Mouse (Mus musculus): ENCODE results near the gene Krt88. TPM values are rescaled to one million over a fixed set of nuclear protein-coding genes. Genes with fewer than 3 reads are reported as not detected.

The Krt88 gene
- polyA plus RNA-seq, 1 experiment, result not detected

GRCm38 (mm10) chr15:101418950-101419349 lies 28.6 kb upstream of the Krt88 start:
- H3K36me3 ChIP-seq (ENCODE audit: control insufficient read depth, insufficient read depth, low read length), result no peaks in the 10 kb centered on the region
- no peak for TF ChIP-seq CTCF (IDR thresholded peaks at IDR 0.05; ENCODE audit: extremely low read depth, insufficient read depth, insufficient read length, insufficient replicate concordance)
- no peak for TF ChIP-seq POLR2A (IDR thresholded peaks at IDR 0.05; ENCODE audit: low read depth, low read length)

DNA sequence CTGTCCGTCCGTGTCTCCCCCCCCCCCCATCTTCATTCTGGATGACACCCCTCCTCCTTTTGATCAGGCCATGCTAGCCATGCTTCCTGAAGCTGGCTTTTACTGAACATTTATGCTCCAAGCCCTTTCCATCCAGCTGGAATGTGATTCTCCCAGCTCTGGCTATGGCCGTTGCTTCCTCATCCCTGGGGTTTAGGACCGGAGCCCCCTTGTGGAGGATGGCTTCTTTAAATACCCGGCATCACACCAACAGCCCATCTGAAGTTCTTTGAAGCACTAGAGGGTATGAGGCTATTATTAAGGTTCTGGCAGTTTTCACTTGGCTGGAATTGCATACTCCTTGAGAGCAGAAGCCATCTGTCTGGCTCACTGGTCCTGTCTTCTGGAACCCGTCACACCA lies 26.6 kb upstream of the Krt88 start:
- H3K4me1 ChIP-seq (ENCODE audit: control insufficient read depth, insufficient read depth, insufficient read length), result no peaks in the 10 kb centered on the region
- TF ChIP-seq CTCF (IDR thresholded peaks at IDR 0.05; ENCODE audit: extremely low read depth, insufficient read depth, insufficient read length, insufficient replicate concordance) (no peak), POLR2A (IDR thresholded peaks at IDR 0.05; ENCODE audit: low read depth, low read length) (no peak)
- no peaks in the 10 kb centered on the region for H3K36me3 ChIP-seq (ENCODE audit: control insufficient read depth, insufficient read depth, low read length)
- H3K27me3 ChIP-seq (ENCODE audit: control insufficient read depth, insufficient read depth, low read length), result no peaks in the 10 kb centered on the region
- no peak overlapping the region for H3K4me3 ChIP-seq (ENCODE audit: extremely low read depth, insufficient read depth, insufficient read length)
- WGBS, result 80% methylated on average over 6 of the region's 6 CpGs
- H3K27ac ChIP-seq (ENCODE audit: insufficient read depth, low read length), result no peak overlapping the region
- no peak for DNase-seq (ENCODE audit: low read depth in 1 of 2, low spot score in 2 of 2)

More at GRCm38 (mm10) chr15:101418950-101419349, 28.6 kb upstream of the Krt88 start:
- DNase-seq (ENCODE audit: low read depth in 1 of 2, low spot score in 2 of 2), result no peak
- no peaks in the 10 kb centered on the region for H3K27me3 ChIP-seq (ENCODE audit: control insufficient read depth, insufficient read depth, low read length)
- no peak overlapping the region for H3K4me3 ChIP-seq (ENCODE audit: extremely low read depth, insufficient read depth, insufficient read length)
- 67% methylated on average over 4 of the region's 4 CpGs for WGBS
- H3K4me1 ChIP-seq (ENCODE audit: control insufficient read depth, insufficient read depth, insufficient read length), result no peaks in the 10 kb centered on the region
- H3K27ac ChIP-seq (ENCODE audit: insufficient read depth, low read length), result no peak overlapping the region

GRCm38 (mm10) chr15:101424914-101425313 lies 22.6 kb upstream of the Krt88 start:
- WGBS, result 28% methylated on average over 5 of the region's 5 CpGs
- Histone ChIP-seq H3K4me3 (ENCODE audit: extremely low read depth, insufficient read depth, insufficient read length) (no peak overlapping the region), H3K36me3 (ENCODE audit: control insufficient read depth, insufficient read depth, low read length) (no peaks in the 10 kb centered on the region), H3K27ac (ENCODE audit: insufficient read depth, low read length) (no peak overlapping the region), H3K4me1 (ENCODE audit: control insufficient read depth, insufficient read depth, insufficient read length) (no peaks in the 10 kb centered on the region), H3K27me3 (ENCODE audit: control insufficient read depth, insufficient read depth, low read length) (no peaks in the 10 kb centered on the region)
- no peak for DNase-seq (ENCODE audit: low read depth in 1 of 2, low spot score in 2 of 2)
- TF ChIP-seq POLR2A (IDR thresholded peaks at IDR 0.05; ENCODE audit: low read depth, low read length), result no peak
- no peak for TF ChIP-seq CTCF (IDR thresholded peaks at IDR 0.05; ENCODE audit: extremely low read depth, insufficient read depth, insufficient read length, insufficient replicate concordance)

GRCm38 (mm10) chr15:101436611-101437010 lies 10.9 kb upstream of the Krt88 start:
- no peaks in the 10 kb centered on the region for H3K36me3 ChIP-seq (ENCODE audit: control insufficient read depth, insufficient read depth, low read length)
- H3K4me3 ChIP-seq (ENCODE audit: extremely low read depth, insufficient read depth, insufficient read length), result no peak overlapping the region
- no peaks in the 10 kb centered on the region for H3K4me1 ChIP-seq (ENCODE audit: control insufficient read depth, insufficient read depth, insufficient read length)
- no peak for DNase-seq (ENCODE audit: low read depth in 1 of 2, low spot score in 2 of 2)
- TF ChIP-seq CTCF (IDR thresholded peaks at IDR 0.05; ENCODE audit: extremely low read depth, insufficient read depth, insufficient read length, insufficient replicate concordance), result no peak
- no peak for TF ChIP-seq POLR2A (IDR thresholded peaks at IDR 0.05; ENCODE audit: low read depth, low read length)
- no peaks in the 10 kb centered on the region; the same call in 1 of the 2 replicates for H3K27me3 ChIP-seq (ENCODE audit: control insufficient read depth, insufficient read depth, low read length)
- H3K27ac ChIP-seq (ENCODE audit: insufficient read depth, low read length), result no peak overlapping the region
- 48% methylated on average over 7 of the region's 7 CpGs for WGBS

DNA sequence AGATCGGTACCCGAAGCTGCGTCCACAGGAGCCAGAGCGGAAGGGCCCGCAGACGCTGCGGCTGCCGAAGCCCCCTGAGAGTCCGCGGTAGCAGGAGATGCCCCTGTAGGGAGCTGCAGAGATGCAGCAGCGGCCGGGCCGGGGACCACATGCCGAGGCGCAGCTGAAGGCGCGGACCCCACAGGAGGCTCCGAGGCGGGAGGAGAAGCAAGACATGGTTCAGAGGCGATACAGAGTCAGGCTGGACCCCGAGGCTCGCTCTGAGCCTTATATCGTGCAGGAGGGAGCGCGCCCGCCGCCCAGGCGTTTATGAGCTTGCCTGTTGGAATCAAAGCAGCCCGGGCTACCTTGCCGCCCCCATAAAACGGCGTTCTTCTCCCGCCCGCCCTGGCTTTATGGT lies 9.0 kb upstream of the Krt88 start, which contains the start of gene Krt87:
TSS of gene Krt87 (minus strand) at position 250 of the 400 bp plus-strand sequence.
- H3K4me1 ChIP-seq (ENCODE audit: control insufficient read depth, insufficient read depth, insufficient read length), result no peaks in the 10 kb centered on the region
- H3K27ac ChIP-seq (ENCODE audit: insufficient read depth, low read length), result no peak within 1 kb of the TSS
- no peaks in the 10 kb centered on the region for H3K36me3 ChIP-seq (ENCODE audit: control insufficient read depth, insufficient read depth, low read length)
- DNase-seq (ENCODE audit: low read depth in 1 of 2, low spot score in 2 of 2), result no peak
- WGBS, result 8% methylated on average over 34 of the region's 34 CpGs
- no peak within 1 kb of the TSS for H3K4me3 ChIP-seq (ENCODE audit: extremely low read depth, insufficient read depth, insufficient read length)
- no peak for TF ChIP-seq CTCF (IDR thresholded peaks at IDR 0.05; ENCODE audit: extremely low read depth, insufficient read depth, insufficient read length, insufficient replicate concordance)
- TF ChIP-seq POLR2A (IDR thresholded peaks at IDR 0.05; ENCODE audit: low read depth, low read length), result no peak
- H3K27me3 ChIP-seq (ENCODE audit: control insufficient read depth, insufficient read depth, low read length), result no peaks in the 10 kb centered on the region; the same call in 1 of the 2 replicates

DNA sequence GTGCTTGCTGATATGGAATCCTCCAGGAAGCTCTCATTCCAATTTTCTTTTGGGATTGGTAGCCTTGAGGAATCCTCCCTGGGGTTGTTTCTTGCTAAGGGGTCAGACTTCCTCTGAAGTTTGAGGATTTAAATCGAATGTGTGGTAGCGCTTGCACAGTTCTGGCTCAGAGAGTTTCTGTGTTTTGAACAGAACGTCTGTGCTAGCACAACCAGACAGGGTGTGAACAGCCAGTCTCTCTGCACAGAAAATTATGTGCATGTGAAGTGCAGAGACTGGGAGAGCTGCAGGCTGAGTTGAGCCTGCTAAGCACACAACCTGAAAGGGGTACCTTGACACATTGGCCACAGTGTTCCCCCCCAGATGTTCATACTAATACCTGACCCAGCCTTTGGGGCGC lies 6.7 kb upstream of the Krt88 start:
- WGBS, result 81% methylated on average over 4 of the region's 4 CpGs
- H3K36me3 ChIP-seq (ENCODE audit: control insufficient read depth, insufficient read depth, low read length), result no peaks in the 10 kb centered on the region
- no peak overlapping the region for H3K4me3 ChIP-seq (ENCODE audit: extremely low read depth, insufficient read depth, insufficient read length)
- no peaks in the 10 kb centered on the region; the same call in 1 of the 2 replicates for H3K27me3 ChIP-seq (ENCODE audit: control insufficient read depth, insufficient read depth, low read length)
- H3K4me1 ChIP-seq (ENCODE audit: control insufficient read depth, insufficient read depth, insufficient read length), result no peaks in the 10 kb centered on the region
- no peak for DNase-seq (ENCODE audit: low read depth in 1 of 2, low spot score in 2 of 2)
- TF ChIP-seq CTCF (IDR thresholded peaks at IDR 0.05; ENCODE audit: extremely low read depth, insufficient read depth, insufficient read length, insufficient replicate concordance), result no peak
- no peak for TF ChIP-seq POLR2A (IDR thresholded peaks at IDR 0.05; ENCODE audit: low read depth, low read length)
- H3K27ac ChIP-seq (ENCODE audit: insufficient read depth, low read length), result no peak overlapping the region

DNA sequence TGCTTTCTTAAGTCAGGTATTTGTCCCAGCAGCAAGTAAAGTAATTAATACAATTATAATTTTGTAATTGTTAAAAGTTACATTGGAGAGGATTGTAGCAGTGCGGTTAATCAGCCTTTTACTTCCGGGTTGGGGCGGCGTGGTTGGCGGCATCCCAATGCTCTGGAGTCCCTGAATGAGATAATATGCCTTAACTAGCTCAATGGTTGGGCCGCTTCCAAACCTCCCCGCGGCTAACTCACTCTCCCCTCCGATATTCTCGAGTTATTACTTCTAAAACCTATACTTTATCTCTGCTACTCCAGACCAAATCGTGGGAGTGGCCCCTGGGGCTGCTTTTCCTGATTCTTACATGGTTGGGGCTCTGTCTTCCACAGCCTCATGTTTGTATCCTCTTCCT lies 972 bp upstream of the Krt88 start:
- WGBS, result 72% methylated on average over 11 of the region's 11 CpGs
- Histone ChIP-seq H3K36me3 (ENCODE audit: control insufficient read depth, insufficient read depth, low read length) (no peaks in the 10 kb centered on the region), H3K27ac (ENCODE audit: insufficient read depth, low read length) (no peak overlapping the region), H3K27me3 (ENCODE audit: control insufficient read depth, insufficient read depth, low read length) (no peaks in the 10 kb centered on the region), H3K4me3 (ENCODE audit: extremely low read depth, insufficient read depth, insufficient read length) (no peak overlapping the region), H3K4me1 (ENCODE audit: control insufficient read depth, insufficient read depth, insufficient read length) (no peaks in the 10 kb centered on the region)
- DNase-seq (ENCODE audit: low read depth in 1 of 2, low spot score in 2 of 2), result no peak
- TF ChIP-seq CTCF (IDR thresholded peaks at IDR 0.05; ENCODE audit: extremely low read depth, insufficient read depth, insufficient read length, insufficient replicate concordance) (no peak), POLR2A (IDR thresholded peaks at IDR 0.05; ENCODE audit: low read depth, low read length) (no peak)
